Mouse (Mus musculus) heart, postnatal 25 days (tissue): ENCODE measurements at regions not wholly inside any gene's neighbourhood (a gene's known extent, or its start where the extent isn't known, plus 50 kb on each side); places are given as distances from the start of the nearest gene placed in this dataset.

Experiments used
- DNase-seq: peaks from one replicate; pipeline ENCODE4 v3.0.0; 2022; ENCODE audit warnings: low spot score
- intact Hi-C: fragments of 180-260 bp; cut with DNase I; formaldehyde crosslinking; loops from one replicate; pipeline ENCODE4 v1.15.1; 2025

- intact Hi-C loops = no loop called here
Observed at GRCm38 (mm10) chr9:112014796-112015195, 220.9 kb downstream of the Arpp21 start.

GRCm38 (mm10) chr9:111994401-111994800 is 241.3 kb downstream of the Arpp21 start:
- intact Hi-C loops = no loop called here
- no peak for DNase-seq

More at GRCm38 (mm10) chr9:112014796-112015195, 220.9 kb downstream of the Arpp21 start:
- DNase-seq = no peak

GRCm38 (mm10) chr9:111993844-111994243 is 241.9 kb downstream of the Arpp21 start:
- intact Hi-C loops = no loop called here
- no peak for DNase-seq

GRCm38 (mm10) chr9:111990060-111990459 is 245.7 kb downstream of the Arpp21 start:
- no peak for DNase-seq
- intact Hi-C loops = no loop called here

- intact Hi-C loops = no loop called here
- no peak for DNase-seq
Observed at GRCm38 (mm10) chr9:111963405-111964037, 272.2 kb downstream of the Arpp21 start.

DNA sequence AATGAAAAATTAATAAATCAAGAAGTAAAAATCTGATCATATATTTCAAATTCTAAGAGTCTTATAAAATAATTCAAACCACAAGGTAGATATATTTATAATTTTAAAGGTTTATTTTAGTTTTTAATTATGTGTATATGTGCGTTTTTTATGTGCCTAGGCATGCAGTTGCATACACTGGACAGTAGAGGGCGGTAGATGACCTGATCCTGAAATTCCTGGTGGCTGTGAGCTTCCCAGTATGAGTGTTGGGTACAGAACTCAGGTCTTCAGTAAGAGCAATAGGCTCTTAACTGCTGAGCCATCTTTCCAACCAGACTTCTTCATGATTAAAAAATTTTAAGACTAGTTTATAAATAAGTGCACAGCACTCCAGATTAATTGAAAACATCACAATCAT is 267.7 kb upstream of the Stac start:
- intact Hi-C loops = no loop called here
- no peak for DNase-seq

DNA sequence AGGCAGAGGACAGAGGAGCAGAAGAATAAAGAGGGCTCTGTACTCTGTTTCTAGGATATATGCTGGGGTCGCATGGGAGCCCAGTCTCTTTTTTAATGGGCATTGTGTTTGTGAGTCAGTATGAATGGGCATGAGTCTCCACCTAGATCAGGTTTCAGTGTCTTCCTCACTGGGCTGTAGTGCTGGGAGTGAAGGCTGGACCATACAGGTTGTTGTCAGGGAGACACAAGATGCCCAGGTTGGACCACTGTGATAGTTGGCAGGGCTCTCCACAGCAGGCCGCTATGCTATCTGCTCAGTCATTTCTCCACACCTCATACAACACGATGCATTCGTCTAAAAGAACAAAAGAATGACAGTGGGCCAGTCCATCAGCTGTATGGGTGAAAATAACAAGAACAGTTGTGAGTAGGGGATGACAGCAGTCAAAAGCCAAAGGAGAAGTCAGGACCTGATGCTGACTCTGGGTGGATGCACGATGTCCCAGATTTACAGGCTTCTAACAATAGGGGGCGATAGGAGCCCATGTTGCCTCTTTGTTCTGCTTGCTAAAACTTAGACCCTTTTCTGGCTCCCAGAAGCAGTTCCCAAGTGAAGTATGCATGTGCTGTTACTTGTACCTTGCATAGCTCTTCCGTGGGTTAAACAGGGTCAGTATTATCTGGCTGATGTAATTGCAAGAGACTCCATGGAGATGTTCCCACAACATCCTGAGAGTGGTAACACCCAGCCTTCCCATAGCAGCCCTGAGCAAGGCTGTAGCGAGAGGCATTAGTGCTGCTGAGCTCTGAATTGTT is 249.3 kb upstream of the Stac start:
- intact Hi-C loops = no loop called here
- DNase-seq = no peak

DNA sequence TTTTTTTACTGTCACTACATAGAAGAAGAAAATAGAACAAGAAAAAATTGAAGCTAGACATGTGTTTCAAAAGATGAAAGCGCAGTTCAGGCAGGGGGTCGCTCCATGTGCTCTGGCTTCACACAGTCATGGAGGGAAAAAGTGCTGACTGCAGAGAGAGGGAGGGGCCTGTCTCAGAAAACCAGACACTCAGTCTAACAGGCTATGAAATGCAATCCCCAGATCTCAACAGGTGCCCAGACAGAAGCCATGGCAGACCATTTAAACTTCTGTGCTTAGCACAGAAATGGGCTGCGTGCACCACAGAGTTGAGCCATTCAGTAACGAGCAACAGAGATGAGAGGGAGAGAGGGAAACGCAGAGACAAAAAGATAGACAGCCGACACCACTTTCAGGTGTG is 242.3 kb upstream of the Stac start:
- no peak for DNase-seq
- intact Hi-C loops = no loop called here

- DNase-seq = no peak
- intact Hi-C loops = loop anchor here (1.0 to 5.0 kb wide), 2 partner anchors 346 to 423 kb away; no protein-coding TSS in a partner anchor
Observed at GRCm38 (mm10) chr9:111918275-111918940, 228.3 kb upstream of the Stac start.

GRCm38 (mm10) chr9:111916684-111917535 is 226.8 kb upstream of the Stac start:
- intact Hi-C loops = loop anchor here (2.0 to 5.0 kb wide), 2 partner anchors 345 to 366 kb away; no protein-coding TSS in a partner anchor
- no peak for DNase-seq

- intact Hi-C loops = no loop called here
Observed at GRCm38 (mm10) chr9:111908806-111909205, 218.7 kb upstream of the Stac start.

GRCm38 (mm10) chr9:111900196-111900595 is 210.0 kb upstream of the Stac start:
- no peak for DNase-seq
- intact Hi-C loops = no loop called here

More at GRCm38 (mm10) chr9:111908806-111909205, 218.7 kb upstream of the Stac start:
- no peak for DNase-seq

- intact Hi-C loops = no loop called here
- DNase-seq = no peak
Observed at GRCm38 (mm10) chr9:111897626-111898025, 207.5 kb upstream of the Stac start.

DNA sequence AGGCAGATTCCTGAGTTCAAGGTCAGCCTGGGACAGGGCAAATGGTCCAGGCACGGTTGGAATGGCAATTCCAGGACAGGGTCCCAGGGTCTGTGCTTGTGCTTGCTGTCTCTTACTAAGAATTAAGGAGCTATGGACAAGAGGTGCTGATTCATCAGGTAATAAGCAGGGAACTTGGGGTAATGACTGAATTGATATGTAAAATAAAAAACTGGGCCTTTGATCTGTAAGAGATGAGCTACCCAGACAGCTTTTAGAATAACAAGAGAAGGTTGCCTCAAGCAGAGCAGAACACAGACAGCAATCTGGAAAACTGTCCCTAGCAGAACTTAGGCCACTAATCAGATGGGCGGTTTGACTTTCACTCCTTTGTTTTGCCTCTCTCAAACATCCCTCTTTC is 189.6 kb upstream of the Stac start:
- intact Hi-C loops = no loop called here

DNA sequence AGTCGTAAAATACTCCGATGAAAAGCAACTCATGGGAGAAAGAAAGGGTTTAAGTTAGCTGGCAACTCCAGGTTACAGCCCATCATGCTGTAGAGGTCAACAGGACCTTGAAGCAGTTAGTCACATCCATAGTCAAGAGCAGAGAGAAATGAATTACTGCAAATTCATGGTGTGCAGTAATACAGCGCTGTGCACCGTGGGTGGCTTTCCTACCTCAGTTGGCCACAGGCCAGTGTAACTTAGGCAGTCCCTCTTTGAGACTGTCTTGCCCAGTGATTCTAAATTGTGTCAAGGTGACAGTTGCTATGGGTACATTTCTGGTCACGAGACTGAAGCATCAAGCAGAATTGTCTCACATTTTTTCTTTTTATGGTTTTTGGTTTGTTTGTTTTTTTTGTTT is 186.7 kb upstream of the Stac start:
- intact Hi-C loops = no loop called here
- no peak for DNase-seq

More for the DNA sequence above, 189.6 kb upstream of the Stac start:
- DNase-seq = no peak

GRCm38 (mm10) chr9:111870466-111870865 is 180.3 kb upstream of the Stac start:
- no peak for DNase-seq
- intact Hi-C loops = no loop called here

GRCm38 (mm10) chr9:111869801-111870382 is 179.7 kb upstream of the Stac start:
- intact Hi-C loops = no loop called here
- no peak for DNase-seq

DNA sequence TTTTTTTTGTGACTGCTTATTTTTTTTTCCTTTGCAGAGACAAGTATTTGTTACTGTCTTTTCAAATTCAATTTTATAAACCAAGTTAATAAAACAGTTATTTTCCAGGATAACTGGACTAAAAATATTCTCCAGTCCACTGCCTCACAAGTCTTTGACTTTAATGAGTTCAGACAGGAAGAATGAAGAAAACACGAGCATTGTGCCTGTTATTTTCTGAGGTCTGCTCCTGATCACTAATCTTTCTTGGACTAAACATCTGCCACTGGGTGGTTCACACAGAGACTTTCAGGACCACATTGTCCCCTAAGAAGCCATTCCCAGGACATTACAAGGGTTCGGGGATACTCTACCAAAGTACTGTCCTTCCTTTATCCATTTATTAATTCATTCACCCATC is 167.9 kb upstream of the Stac start:
- no peak for DNase-seq
- intact Hi-C loops = no loop called here

GRCm38 (mm10) chr9:111854976-111855375 is 164.8 kb upstream of the Stac start:
- DNase-seq = no peak
- intact Hi-C loops = no loop called here

DNA sequence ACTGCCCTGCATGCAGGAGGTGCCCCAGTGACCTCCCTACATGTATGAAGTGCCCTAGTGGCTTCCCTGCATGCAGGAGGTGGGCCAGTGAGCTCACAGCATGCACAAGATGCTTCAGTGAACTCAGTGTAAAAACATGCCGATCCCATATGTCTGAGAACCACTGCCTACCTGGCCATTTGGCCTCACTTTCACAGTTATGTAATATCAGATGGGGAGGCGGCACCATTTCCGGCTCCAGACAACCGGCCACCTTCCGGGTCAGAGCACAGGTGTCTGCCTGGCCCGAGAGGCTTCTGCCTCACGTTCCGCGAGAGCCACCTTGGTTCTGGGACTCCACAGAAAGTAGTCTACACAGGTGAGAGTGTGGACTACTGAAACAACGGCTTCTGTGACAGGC is 156.2 kb upstream of the Stac start:
- intact Hi-C loops = no loop called here
- no peak for DNase-seq
